Mouse (Mus musculus): Measurements from ENCODE around the gene Apba3.

- TF ChIP-seq CTCF (conservative IDR thresholded peaks at IDR 0.05; ENCODE audit: low read length): no peak
- no peak for TF ChIP-seq POU5F1 (IDR thresholded peaks at IDR 0.05; ENCODE audit: borderline replicate concordance, low read length)
- no peak for TF ChIP-seq NANOG (IDR thresholded peaks at IDR 0.05; ENCODE audit: borderline replicate concordance, low read length)
Observed at GRCm38 (mm10) chr10:81233226-81233585, 33.6 kb upstream of the Apba3 start.

All from E14TG2a.4 (cell line).